Mouse (Mus musculus): ENCODE results near the gene Aldoc. TPM values are rescaled to one million over a fixed set of nuclear protein-coding genes. Genes with fewer than 3 reads are reported as not detected.

Gene Aldoc
- total RNA-seq, 2 experiments from 2014 or later: 0.54 to 1.0 TPM

DNA sequence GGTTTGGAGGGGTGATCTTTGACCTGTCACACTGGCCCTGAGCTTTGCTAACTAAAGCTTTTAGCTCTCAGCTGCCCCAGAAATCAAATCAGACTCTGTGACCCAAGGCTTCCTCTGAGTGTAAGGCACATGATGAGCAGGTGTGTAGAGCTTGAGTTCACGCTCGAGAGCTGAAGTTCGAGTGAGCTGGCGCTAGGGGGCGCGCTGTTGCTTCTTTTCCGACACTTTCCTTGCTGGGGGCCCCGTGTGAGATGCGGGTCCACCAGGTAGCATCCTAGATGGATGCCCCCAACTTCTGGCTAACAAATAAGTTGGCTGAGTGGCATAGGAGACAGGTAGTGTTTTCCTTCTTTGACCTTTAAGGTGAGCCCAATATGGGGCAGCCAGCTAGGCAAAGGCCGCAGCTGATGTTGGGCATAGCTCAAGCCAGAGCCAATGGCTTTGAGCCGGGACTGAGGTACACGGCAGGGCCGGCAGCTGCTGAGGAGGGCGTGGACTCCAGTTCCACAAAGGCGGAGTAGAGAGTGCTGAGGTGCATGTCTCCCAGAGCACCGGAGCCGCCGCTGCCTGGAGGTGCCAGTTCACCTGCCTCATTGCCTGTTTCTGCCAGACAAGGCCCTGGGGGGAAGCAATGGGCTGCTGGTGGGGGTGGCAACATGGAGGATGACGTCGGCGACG, 35.7 kb downstream of the Aldoc start:
- peak; percentile 60 for ATAC-seq (replicated peaks; ENCODE audit: poor library complexity)

GRCm38 (mm10) chr11:78360125-78360788, 37.5 kb downstream of the Aldoc start:
- peak; percentile 88 for ATAC-seq (replicated peaks; ENCODE audit: poor library complexity)

DNA sequence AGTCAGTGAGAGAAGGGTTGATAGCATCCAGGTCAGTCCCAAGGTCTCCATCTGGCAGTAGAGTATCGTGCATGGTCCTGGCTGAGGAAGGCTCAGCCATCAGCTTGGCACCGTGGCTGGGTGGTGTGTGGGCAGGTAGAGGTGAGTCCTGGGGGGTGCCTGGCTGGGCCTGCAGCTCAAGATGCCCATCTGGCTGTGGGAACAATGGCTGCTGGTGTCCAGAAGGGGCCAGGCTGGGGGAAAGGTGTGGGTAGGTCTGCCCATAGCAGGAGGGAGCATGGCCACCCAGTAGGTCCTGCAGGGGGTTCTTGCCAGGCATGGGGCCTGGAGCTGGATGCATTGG, 38.0 kb downstream of the Aldoc start:
- ATAC-seq (replicated peaks; ENCODE audit: poor library complexity): no peak

- no peak for ATAC-seq (replicated peaks; ENCODE audit: poor library complexity)
Observed at GRCm38 (mm10) chr11:78363309-78364007, 40.7 kb downstream of the Aldoc start.

DNA sequence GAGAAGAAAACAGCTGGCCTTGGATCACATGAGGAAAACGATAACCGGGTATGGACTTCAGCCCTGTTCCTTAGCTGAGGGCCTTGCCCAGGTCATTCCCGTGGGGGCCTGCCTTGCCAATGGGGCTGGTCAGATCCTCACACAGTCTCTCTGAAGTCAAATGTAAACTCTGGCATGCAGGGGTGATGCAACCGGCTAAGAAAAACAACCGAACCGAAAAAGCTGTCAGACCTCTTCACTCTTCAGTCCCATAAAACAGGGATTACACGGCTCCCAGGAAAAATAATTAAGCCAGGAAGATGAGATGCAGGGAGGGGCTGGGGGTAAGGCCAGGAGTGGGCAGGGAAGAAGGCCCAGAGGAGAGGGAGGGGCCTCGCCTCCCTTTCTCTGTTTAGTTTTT, 41.3 kb downstream of the Aldoc start:
- ATAC-seq (replicated peaks; ENCODE audit: poor library complexity): no peak

DNA sequence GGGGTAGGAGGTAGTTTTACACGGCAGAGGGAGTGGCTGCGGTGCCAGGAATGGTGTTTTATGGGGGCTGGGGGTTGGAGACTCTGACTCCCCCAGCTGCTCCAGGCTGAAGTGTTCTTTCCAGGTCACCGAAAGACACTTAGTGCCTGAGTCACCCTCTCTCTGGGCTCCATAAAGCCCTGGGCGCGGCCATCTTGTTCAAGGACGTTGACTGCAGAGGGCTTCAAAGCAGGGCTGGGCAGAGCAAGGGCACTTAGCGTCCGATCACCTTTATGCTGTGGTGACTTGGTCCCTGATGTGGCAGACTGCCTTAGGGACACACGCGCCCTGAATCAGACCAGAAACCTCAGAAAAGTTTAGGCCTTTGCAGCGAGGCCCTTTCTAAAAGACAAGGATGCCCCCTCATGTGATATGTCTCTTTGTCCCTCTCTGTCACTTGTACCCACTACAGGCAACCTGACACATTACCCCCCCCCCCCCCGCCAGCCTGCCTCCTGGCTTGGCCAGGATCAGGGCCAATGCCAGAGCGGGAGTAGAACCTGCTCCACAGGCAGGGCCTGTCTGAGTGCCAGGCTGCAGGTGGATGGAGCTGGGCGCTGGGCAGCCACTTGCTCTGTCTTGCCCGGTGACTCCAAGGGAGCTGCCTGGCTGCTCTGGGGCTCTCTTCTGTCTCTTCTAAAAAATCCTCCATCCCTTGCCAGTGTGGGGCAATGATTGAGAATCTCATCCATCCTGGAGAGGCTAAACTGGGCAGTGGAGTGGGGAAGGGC, 44.9 kb downstream of the Aldoc start:
- no peak for ATAC-seq (replicated peaks; ENCODE audit: poor library complexity)

- no peak for ATAC-seq (replicated peaks; ENCODE audit: poor library complexity)
Observed at GRCm38 (mm10) chr11:78370389-78370788, 47.6 kb downstream of the Aldoc start.

- no peak for ATAC-seq (replicated peaks; ENCODE audit: poor library complexity)
Observed at GRCm38 (mm10) chr11:78371711-78372110, 48.9 kb downstream of the Aldoc start.

DNA sequence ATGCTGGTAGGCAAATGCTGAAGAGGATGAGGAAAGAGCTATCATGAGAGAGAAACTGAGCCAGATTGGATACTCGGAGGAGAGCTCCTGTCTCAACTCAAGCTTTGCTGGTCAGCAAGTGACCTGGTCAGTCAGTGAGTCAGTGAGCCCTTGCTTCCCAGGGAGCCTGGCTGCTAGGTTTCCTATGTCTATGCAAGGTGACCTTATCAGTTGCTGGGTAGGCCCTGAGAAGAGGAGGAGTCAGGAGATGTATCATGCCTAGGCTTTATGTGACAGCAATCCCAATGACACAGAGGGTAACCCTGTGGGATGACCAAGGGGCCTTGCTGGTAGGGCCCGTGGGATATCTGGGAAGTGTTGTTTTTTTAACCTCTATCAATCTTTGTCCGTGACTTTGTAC, 49.4 kb downstream of the Aldoc start:
- no peak for ATAC-seq (replicated peaks; ENCODE audit: poor library complexity)

- ATAC-seq (replicated peaks; ENCODE audit: poor library complexity): no peak
Observed at GRCm38 (mm10) chr11:78372610-78373009, 49.8 kb downstream of the Aldoc start.

GRCm38 (mm10) chr11:78374147-78374546, 51.4 kb downstream of the Aldoc start:
- ATAC-seq (replicated peaks; ENCODE audit: poor library complexity): no peak

Other genes starting within 250 kb of the Aldoc start
- 22.3 and 23.8 TPM in 2 replicates for gene Eral1, start 242.6 kb upstream of the Aldoc start, total RNA-seq (2015)
- gene Eral1, start 242.6 kb upstream of the Aldoc start, total RNA-seq (2017): 25.0 and 26.2 TPM in 2 replicates
- 20.3 and 20.6 TPM in 2 replicates for gene Fam222b, start 228.3 kb upstream of the Aldoc start, total RNA-seq (2015)
- 5.7 and 6.0 TPM in 2 replicates for gene Fam222b, start 228.3 kb upstream of the Aldoc start, total RNA-seq (2017)
- gene Traf4, start 157.4 kb upstream of the Aldoc start, total RNA-seq (2015): 4.7 TPM in 2 replicates
- 2.5 and 3.2 TPM in 2 replicates for gene Traf4, start 157.4 kb upstream of the Aldoc start, total RNA-seq (2017)
- gene Nek8, start 146.3 kb upstream of the Aldoc start, total RNA-seq (2015): 4.4 and 7.8 TPM in 2 replicates
- gene Nek8, start 146.3 kb upstream of the Aldoc start, total RNA-seq (2017): 3.4 and 6.0 TPM in 2 replicates
- gene Tlcd1, start 146.3 kb upstream of the Aldoc start, total RNA-seq (2015): 4.0 and 6.3 TPM in 2 replicates
- 3.5 TPM in 2 replicates for gene Tlcd1, start 146.3 kb upstream of the Aldoc start, total RNA-seq (2017)
- 3,991 and 4,341 TPM in 2 replicates for gene Rpl23a, start 139.4 kb upstream of the Aldoc start, total RNA-seq (2015)
- gene Rpl23a, start 139.4 kb upstream of the Aldoc start, total RNA-seq (2017): 2,958 and 3,443 TPM in 2 replicates
- gene Rab34, start 134.5 kb upstream of the Aldoc start, total RNA-seq (2015): 1.3 and 1.5 TPM in 2 replicates
- gene Rab34, start 134.5 kb upstream of the Aldoc start, total RNA-seq (2017): 1.3 and 2.4 TPM in 2 replicates
- gene Proca1, start 129.6 kb upstream of the Aldoc start, total RNA-seq (2015): 0.10 and 0.15 TPM in 2 replicates
- gene Proca1, start 129.6 kb upstream of the Aldoc start, total RNA-seq (2017): not detected in 2 replicates
- gene Sdf2, start 77.2 kb upstream of the Aldoc start, total RNA-seq (2015): 71.8 and 79.5 TPM in 2 replicates
- gene Sdf2, start 77.2 kb upstream of the Aldoc start, total RNA-seq (2017): 36.0 and 38.3 TPM in 2 replicates
- 34.5 and 36.7 TPM in 2 replicates for gene Supt6, start 77.0 kb upstream of the Aldoc start, total RNA-seq (2015)
- gene Supt6, start 77.0 kb upstream of the Aldoc start, total RNA-seq (2017): 35.9 and 39.9 TPM in 2 replicates
- gene 2610507B11Rik, start 61.2 kb upstream of the Aldoc start, total RNA-seq (2015): 49.4 and 56.6 TPM in 2 replicates
- gene 2610507B11Rik, start 61.2 kb upstream of the Aldoc start, total RNA-seq (2017): 71.2 and 71.5 TPM in 2 replicates
- 0.22 and 0.30 TPM in 2 replicates for gene BC030499, start 32.1 kb upstream of the Aldoc start, total RNA-seq (2015)
- gene BC030499, start 32.1 kb upstream of the Aldoc start, total RNA-seq (2017): 0.14 and 2.0 TPM in 2 replicates
- 27.0 and 30.0 TPM in 2 replicates for gene Spag5, start 21.4 kb upstream of the Aldoc start, total RNA-seq (2015)
- gene Spag5, start 21.4 kb upstream of the Aldoc start, total RNA-seq (2017): 52.6 and 54.0 TPM in 2 replicates
- 25.6 and 28.6 TPM in 2 replicates for gene Pigs, start 5.4 kb downstream of the Aldoc start, total RNA-seq (2015)
- gene Pigs, start 5.4 kb downstream of the Aldoc start, total RNA-seq (2017): 13.3 and 15.6 TPM in 2 replicates
- gene Unc119, start 20.5 kb downstream of the Aldoc start, total RNA-seq (2015): 27.2 and 34.4 TPM in 2 replicates
- 25.7 and 29.2 TPM in 2 replicates for gene Unc119, start 20.5 kb downstream of the Aldoc start, total RNA-seq (2017)
- not detected in 2 replicates for gene Foxn1, start 63.6 kb downstream of the Aldoc start, total RNA-seq (2015)
- not detected in 2 replicates for gene Foxn1, start 63.6 kb downstream of the Aldoc start, total RNA-seq (2017)
- gene Slc13a2, start 99.2 kb downstream of the Aldoc start, total RNA-seq (2015): 0.10 and 1.0 TPM in 2 replicates
- 0.04 and 0.44 TPM in 2 replicates for gene Slc13a2, start 99.2 kb downstream of the Aldoc start, total RNA-seq (2017)
- gene Slc46a1, start 142.7 kb downstream of the Aldoc start, total RNA-seq (2015): 2.4 and 2.7 TPM in 2 replicates
- 1.8 and 5.8 TPM in 2 replicates for gene Slc46a1, start 142.7 kb downstream of the Aldoc start, total RNA-seq (2017)
- 0.17 and 0.24 TPM in 2 replicates for gene Sarm1, start 174.8 kb downstream of the Aldoc start, total RNA-seq (2015)
- gene Sarm1, start 174.8 kb downstream of the Aldoc start, total RNA-seq (2017): 0.08 TPM in 1 of 2 replicates, not detected in the other
- not detected in 2 replicates for gene Vtn, start 176.1 kb downstream of the Aldoc start, total RNA-seq (2015)
- gene Vtn, start 176.1 kb downstream of the Aldoc start, total RNA-seq (2017): not detected in 2 replicates
- not detected in 2 replicates for gene Sebox, start 180.5 kb downstream of the Aldoc start, total RNA-seq (2015)
- gene Sebox, start 180.5 kb downstream of the Aldoc start, total RNA-seq (2017): not detected in 2 replicates
- gene Tmem199, start 189.2 kb downstream of the Aldoc start, total RNA-seq (2015): 20.9 and 26.7 TPM in 2 replicates
- 27.5 and 34.4 TPM in 2 replicates for gene Tmem199, start 189.2 kb downstream of the Aldoc start, total RNA-seq (2017)
- gene Poldip2, start 189.2 kb downstream of the Aldoc start, total RNA-seq (2015): 57.5 and 59.2 TPM in 2 replicates
- gene Poldip2, start 189.2 kb downstream of the Aldoc start, total RNA-seq (2017): 59.2 and 77.8 TPM in 2 replicates
- 8.9 and 9.3 TPM in 2 replicates for gene Tnfaip1, start 213.4 kb downstream of the Aldoc start, total RNA-seq (2015)
- gene Tnfaip1, start 213.4 kb downstream of the Aldoc start, total RNA-seq (2017): 4.2 and 5.5 TPM in 2 replicates
- gene Ift20, start 213.4 kb downstream of the Aldoc start, total RNA-seq (2015): 112 and 130 TPM in 2 replicates
- 158 and 160 TPM in 2 replicates for gene Ift20, start 213.4 kb downstream of the Aldoc start, total RNA-seq (2017)
- 102 and 108 TPM in 2 replicates for gene Tmem97, start 227.8 kb downstream of the Aldoc start, total RNA-seq (2015)
- gene Tmem97, start 227.8 kb downstream of the Aldoc start, total RNA-seq (2017): 77.5 and 77.9 TPM in 2 replicates

Measured in megakaryocyte progenitor cell, adult 5-6 weeks (primary cell).